Mouse (Mus musculus) brain, embryonic 14.5 days (tissue): ENCODE measurements around the gene Ifi27l2a. TPM values are rescaled to one million over a fixed set of nuclear protein-coding genes. Genes with fewer than 3 reads are reported as not detected.

Experiments used
- DNase-seq: peaks from one replicate; pipeline ENCODE4 v3.0.0-alpha.2; 2011; ENCODE audit warnings: low read depth
- CTCF ChIP-seq: fragments of 200-500 bp; IDR thresholded peaks from 2 replicates; pipeline ENCODE4 v1.5.1; 2012; ENCODE audit warnings: inconsistent platforms, mild to moderate bottlenecking, moderate library complexity, borderline replicate concordance; ENCODE audit not compliant: insufficient read depth, insufficient read length; ENCODE audit errors: extremely low read depth
- POLR2A ChIP-seq: fragments of 200-500 bp; IDR thresholded peaks from 2 replicates; pipeline ENCODE4 v1.6.1; 2012; ENCODE audit warnings: mild to moderate bottlenecking, inconsistent platforms, borderline replicate concordance; ENCODE audit not compliant: poor library complexity, insufficient read depth, insufficient read length, severe bottlenecking; ENCODE audit errors: extremely low read depth
- polyA plus RNA-seq: library from polyadenylated mRNA; depleted of rRNA; stranded (reverse); fragments of >200 nt; gene quantifications from 2 replicates; pipeline ENCODE4 v1.2.3, GENCODE M21; 2012; rRNA removed

Gene Ifi27l2a
- polyA plus RNA-seq, 1 experiment = 7.3 TPM

GRCm38 (mm10) chr12:103404131-103404530 is 39.3 kb downstream of the Ifi27l2a start:
- TF ChIP-seq POLR2A (no peak), CTCF (no peak)
- no peak for DNase-seq

- no peak for TF ChIP-seq CTCF
- TF ChIP-seq POLR2A = no peak
- DNase-seq = no peak
Measured at GRCm38 (mm10) chr12:103396751-103397150, 46.7 kb downstream of the Ifi27l2a start.

- no peak for DNase-seq
- no peak for TF ChIP-seq POLR2A
- no peak for TF ChIP-seq CTCF
Measured at GRCm38 (mm10) chr12:103395486-103396275, 47.8 kb downstream of the Ifi27l2a start.

GRCm38 (mm10) chr12:103393528-103393927 is 50.0 kb downstream of the Ifi27l2a start:
- TF ChIP-seq CTCF (no peak), POLR2A (no peak)

More at GRCm38 (mm10) chr12:103393528-103393927, 50.0 kb downstream of the Ifi27l2a start:
- no peak for DNase-seq

Other genes with a start within 250 kb of the Ifi27l2a start
- 2.3 and 2.6 TPM in 2 replicates for gene Prima1, start 201.5 kb downstream of the Ifi27l2a start, polyA plus RNA-seq
- 12.3 and 16.0 TPM in 2 replicates for gene Fam181a, start 132.7 kb downstream of the Ifi27l2a start, polyA plus RNA-seq
- gene Asb2, start 87.7 kb downstream of the Ifi27l2a start, polyA plus RNA-seq = 1.2 and 1.3 TPM in 2 replicates
- 17.7 and 18.0 TPM in 2 replicates for gene Otub2, start 55.0 kb downstream of the Ifi27l2a start, polyA plus RNA-seq
- 2.1 and 3.6 TPM in 2 replicates for gene 9330161L09Rik, start 35.9 kb downstream of the Ifi27l2a start, polyA plus RNA-seq
- gene Ddx24, start 17.9 kb downstream of the Ifi27l2a start, polyA plus RNA-seq = 65.2 and 82.8 TPM in 2 replicates
- 10.6 and 11.2 TPM in 2 replicates for gene Ifi27, start 9.5 kb downstream of the Ifi27l2a start, polyA plus RNA-seq
- gene Ifi27l2b, start 13.5 kb upstream of the Ifi27l2a start, polyA plus RNA-seq = not detected in 2 replicates
- gene Ppp4r4, start 88.6 kb upstream of the Ifi27l2a start, polyA plus RNA-seq = 3.6 and 3.7 TPM in 2 replicates
- not detected in 2 replicates for gene Serpina10, start 187.8 kb upstream of the Ifi27l2a start, polyA plus RNA-seq
- gene Serpina6, start 213.5 kb upstream of the Ifi27l2a start, polyA plus RNA-seq = 0.26 TPM in 1 of 2 replicates, not detected in the other
- not detected in 2 replicates for gene Serpina16, start 232.5 kb upstream of the Ifi27l2a start, polyA plus RNA-seq